In genomic region chr7:119441938-119442337, GRCm38 (mm10) we compare ENCODE assay signal across 23 mouse cellular contexts. TPM values are rescaled to one million over a fixed set of nuclear protein-coding genes. Genes with fewer than 3 reads are reported as not detected.
"Had no signal": no experiment of that assay in that cellular context is flagged by ENCODE, and none has a peak within 500 bp of the region (broad histone marks: within the 10 kb centered on the region; RNA-seq: fewer than 3 reads in every experiment).

No protein-coding gene starts in this region.

- DNase-seq: liver, postnatal 0 days; lung, adult 2 months; lung, postnatal 14 days; lung, postnatal 36 days; right cerebral cortex, postnatal 14 days; thymus, adult 18-20 months; thymus, postnatal 25 days; thymus, postnatal 4 days had no signal

- H3K36me3 ChIP-seq: lung, embryonic 15.5 days; midbrain, embryonic 13.5 days; midbrain, embryonic 15.5 days; neural tube, embryonic 12.5 days had no signal

- H3K27me3 ChIP-seq: lung, embryonic 15.5 days; megakaryocyte, embryonic 14.5 days; midbrain, embryonic 13.5 days; midbrain, embryonic 15.5 days; neural tube, embryonic 12.5 days had no signal

- H3K4me3 ChIP-seq: lung, embryonic 15.5 days; megakaryocyte, embryonic 14.5 days; midbrain, embryonic 13.5 days; midbrain, embryonic 15.5 days; neural tube, embryonic 12.5 days had no signal

- H3K9ac ChIP-seq: liver, postnatal 0 days; lung, embryonic 15.5 days; midbrain, embryonic 13.5 days; midbrain, embryonic 15.5 days; neural tube, embryonic 12.5 days had no signal

- H3K27ac ChIP-seq: lung, embryonic 15.5 days; macrophage; midbrain, embryonic 13.5 days; midbrain, embryonic 15.5 days; neural tube, embryonic 12.5 days had no signal

- ATAC-seq: liver, postnatal 0 days; lung, postnatal 0 days; midbrain, embryonic 13.5 days; midbrain, embryonic 15.5 days had no signal

- H3K4me1 ChIP-seq: lung, embryonic 15.5 days; midbrain, embryonic 13.5 days; midbrain, embryonic 15.5 days; neural tube, embryonic 12.5 days had no signal

RNA-seq across cellular contexts. Expression of gene Gp2, which starts 17.1 kb away (rescaled TPM):
- total RNA-seq: megakaryocyte progenitor cell, adult 5-6 weeks; midbrain, postnatal 0 days; monocyte, adult 5-6 weeks; neutrophil, adult 5-6 weeks had no signal
- polyA plus RNA-seq: liver, postnatal 0 days; lung, embryonic 15.5 days; macrophage; midbrain, embryonic 11.5 days; midbrain, embryonic 13.5 days; midbrain, embryonic 15.5 days; midbrain, postnatal 0 days; neural tube, embryonic 12.5 days; neural tube, embryonic 14.5 days; stomach, embryonic 14.5 days had no signal

RNA-seq across cellular contexts. Expression of gene Umod, which starts 37.1 kb away (rescaled TPM):
- total RNA-seq: megakaryocyte progenitor cell, adult 5-6 weeks; midbrain, postnatal 0 days; monocyte, adult 5-6 weeks; neutrophil, adult 5-6 weeks had no signal
- polyA plus RNA-seq: liver, postnatal 0 days; lung, embryonic 15.5 days; lung, postnatal 0 days; macrophage; midbrain, embryonic 11.5 days; midbrain, embryonic 13.5 days; midbrain, embryonic 15.5 days; midbrain, postnatal 0 days; neural tube, embryonic 12.5 days; neural tube, embryonic 14.5 days; stomach, embryonic 14.5 days; stomach, embryonic 16.5 days had no signal
